Mouse (Mus musculus) layer of hippocampus, adult 18-20 months (tissue): ENCODE results near the gene Rnf135. TPM values are rescaled to one million over a fixed set of nuclear protein-coding genes. Genes with fewer than 3 reads are reported as not detected.
"Not testable (repeated sequence)": the region's sequence is repeated elsewhere in the genome, so short reads cannot be mapped to it uniquely, and the experiment has no call there.

Source experiments
- DNase-seq, 2 experiments: peaks; one replicate each; pipeline ENCODE4 v3.0.0; 2022; ENCODE audit warnings: low spot score in 2 of 2
- long read RNA-seq: library from polyadenylated mRNA; stranded (forward); transcript quantifications from one replicate; pipeline ENCODE4 v2.0.0, GENCODE M21; 2021
- total RNA-seq, 2 experiments: library from RNA; stranded (reverse); gene quantifications; 2 replicates each; pipeline ENCODE4 v1.2.3; 2021

Gene Rnf135
- total RNA-seq: 1 to 10 TPM; 3.9 to 4.7 TPM
- long read RNA-seq, partial matches to known transcripts: 0 of 5 reads
- long read RNA-seq, other reads (novel, unspliced or antisense): 3 of 5 reads

DNA sequence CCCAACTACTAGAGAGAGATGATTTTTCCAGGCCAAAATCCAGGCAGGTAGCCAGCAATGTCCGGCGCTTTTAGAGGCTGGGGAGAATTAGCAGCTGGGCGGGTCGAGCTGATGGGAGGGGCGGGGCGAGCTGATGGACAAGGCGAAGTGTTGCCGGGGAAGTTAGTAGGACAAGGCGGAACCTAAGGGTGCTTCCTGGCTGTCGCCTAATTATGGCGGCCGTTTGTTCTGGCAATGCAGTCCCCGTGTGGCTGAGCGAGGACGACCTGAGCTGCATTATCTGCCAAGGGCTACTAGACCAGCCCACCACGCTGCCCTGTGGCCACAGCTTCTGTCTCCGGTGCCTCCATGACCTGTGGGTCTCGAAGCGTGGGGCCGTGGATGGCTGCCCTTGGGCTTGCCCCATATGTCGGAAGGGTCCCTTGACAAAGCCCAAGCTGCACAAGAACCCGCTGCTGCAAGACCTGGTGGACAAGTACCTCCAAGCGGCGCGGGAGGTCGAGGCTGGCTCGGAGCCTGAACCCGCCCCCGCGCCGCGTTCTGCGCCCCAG lies at the start of gene Rnf135:
Gene Rnf135, plus strand, starts transcription at position 147 of the 551 bp plus-strand sequence.
- peak; percentile 70 to 79 for DNase-seq

DNA sequence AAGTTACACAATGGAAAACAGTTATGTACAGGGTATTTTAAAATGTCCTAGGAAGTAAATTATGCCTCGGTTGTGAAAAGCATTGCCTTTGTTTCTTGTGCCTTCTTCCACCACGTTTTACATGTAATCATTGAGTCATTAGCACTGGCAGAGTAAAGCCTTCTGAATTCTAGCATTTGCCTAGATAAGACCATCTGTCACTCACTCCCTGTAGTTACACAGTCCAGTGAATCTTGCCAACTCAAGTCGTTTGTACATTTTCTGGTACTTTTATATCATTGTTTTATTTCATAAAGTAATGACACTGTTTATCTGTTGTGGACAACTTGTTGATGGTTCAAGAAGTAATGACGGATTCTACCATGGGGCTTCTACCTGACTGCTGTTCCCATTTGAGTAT lies 48.9 kb upstream of the Rnf135 start:
- DNase-seq: peak in 1 of 2 experiments; percentile 32

DNA sequence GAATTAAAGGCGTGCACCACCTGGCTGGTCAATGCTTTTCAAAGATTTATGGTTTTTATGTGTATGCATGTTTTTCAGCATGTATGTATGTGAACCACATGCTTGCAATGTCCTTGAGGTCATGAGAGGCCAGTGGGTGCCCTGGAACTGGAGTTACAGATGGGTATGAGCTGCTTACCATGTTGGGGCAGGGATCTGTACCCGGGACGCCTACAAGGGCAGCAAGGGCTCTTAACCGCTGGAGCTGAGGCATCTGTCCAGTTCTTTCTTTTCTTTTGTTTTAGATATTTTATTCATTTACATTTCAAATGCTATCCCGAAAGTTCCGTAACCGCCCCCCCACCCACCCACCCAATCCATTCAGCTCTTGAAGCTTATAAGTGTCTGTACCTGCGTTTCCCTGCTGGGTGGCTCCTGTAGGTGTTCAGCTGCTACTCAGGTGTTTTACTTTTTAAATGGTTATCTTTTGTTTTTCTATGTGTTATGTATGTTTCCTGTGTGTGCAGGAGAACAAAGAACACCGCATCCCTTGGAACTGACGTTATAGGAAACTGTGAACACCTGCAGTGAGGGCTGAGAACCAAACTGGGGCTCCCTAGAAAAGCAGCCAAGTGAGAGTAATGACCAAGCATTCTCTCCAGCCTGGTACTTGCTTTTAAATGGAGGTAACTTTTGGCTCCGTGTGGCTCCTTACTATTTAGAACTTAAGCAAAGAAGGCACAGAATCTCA lies 47.5 kb upstream of the Rnf135 start:
- DNase-seq: no peak

DNA sequence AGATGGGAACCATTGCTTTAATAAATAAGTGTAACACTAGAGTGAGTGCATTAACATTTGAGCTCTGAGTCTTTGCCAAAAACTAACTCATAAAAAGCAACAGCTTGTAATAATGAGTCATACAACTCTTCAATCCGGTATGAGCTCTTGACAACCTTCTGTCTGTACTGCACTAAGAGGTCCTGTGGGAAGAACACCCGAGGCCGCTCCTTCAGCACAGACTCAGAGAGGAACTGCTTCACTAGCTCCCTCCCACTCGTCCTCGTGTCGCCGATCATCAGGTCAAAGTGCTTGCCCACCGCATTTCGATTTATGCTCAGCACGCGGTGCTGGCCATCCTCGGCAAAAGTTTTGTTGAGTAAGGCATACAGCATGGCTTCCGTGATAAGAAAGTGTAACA lies 46.9 kb upstream of the Rnf135 start:
- peak; percentile 41 to 74 for DNase-seq

DNA sequence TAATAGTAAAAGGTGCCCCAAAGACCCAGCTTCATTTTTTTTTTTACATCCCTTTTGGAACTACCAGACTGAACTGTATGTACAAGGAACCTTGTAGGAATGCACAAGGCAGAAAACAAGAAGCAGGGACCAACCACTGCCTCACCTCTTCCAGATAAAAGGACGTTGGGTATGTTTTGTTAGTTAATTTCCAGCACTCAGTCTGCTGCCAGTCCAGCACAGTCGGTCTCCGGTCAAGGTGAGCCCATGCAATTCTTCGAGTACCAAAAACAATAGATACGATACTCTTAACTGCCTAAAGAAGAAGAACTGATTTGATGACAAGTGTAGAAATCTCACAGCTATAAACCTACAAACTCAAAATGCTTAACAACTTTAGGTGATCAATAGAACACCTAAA lies 45.9 kb upstream of the Rnf135 start:
- DNase-seq: no peak

DNA sequence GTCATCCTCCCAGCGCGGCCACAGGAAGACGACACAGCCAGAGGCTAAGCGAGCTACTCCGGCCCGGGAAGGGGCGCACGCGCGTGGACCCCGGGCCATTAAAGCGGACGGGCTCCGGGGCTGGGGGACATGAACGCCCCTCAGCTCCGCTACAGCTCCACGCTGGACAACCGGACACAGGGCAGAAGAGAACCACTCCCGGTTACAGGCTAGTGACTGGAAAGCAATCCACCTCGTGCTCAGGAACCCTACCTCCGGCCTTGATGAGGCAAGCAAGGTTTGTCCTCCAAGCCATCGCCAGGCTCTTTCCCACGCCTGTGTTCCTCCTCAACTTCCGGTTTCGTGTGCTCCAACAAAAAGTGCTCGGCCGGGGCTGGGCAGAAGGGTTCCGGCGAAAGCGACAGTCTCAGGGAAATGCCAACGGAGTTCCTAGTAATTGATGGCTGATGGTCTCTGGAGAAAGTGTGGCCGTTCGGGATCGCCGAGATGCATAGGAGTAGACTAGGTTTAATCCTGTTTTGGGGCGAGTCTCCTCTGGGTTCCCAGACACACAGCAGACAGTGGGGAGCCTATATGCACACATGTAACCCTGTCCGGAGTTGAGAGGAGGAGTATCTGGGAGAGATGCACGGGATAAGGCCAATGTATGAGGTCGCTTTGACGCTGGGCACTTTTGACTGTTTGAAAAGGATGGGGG lies 41.7 kb upstream of the Rnf135 start, which contains the start of gene Tefm:
Gene Tefm, minus strand, starts transcription at position 351 of the 697 bp plus-strand sequence.
- DNase-seq: peak; percentile 76 to 89

DNA sequence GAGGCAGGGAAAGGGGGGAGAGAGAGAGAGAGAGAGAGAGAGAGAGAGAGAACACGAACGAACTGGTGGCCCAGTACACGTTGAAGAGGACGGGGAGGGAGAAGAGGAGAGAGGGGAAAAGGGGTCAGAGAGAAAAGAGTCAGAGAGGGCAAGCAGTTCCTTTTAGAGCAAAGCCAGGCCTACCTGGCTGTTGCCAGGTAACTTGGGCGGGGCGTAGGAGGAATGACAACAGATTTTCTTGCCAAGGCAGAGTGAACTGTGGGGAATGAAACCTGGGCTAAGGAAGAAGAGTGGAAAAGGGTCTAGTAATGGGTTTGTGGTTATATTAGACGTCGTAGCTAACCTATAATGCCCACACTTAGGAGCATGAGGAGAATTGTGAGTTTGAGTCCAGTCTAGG lies 40.8 kb upstream of the Rnf135 start:
- no peak for DNase-seq

DNA sequence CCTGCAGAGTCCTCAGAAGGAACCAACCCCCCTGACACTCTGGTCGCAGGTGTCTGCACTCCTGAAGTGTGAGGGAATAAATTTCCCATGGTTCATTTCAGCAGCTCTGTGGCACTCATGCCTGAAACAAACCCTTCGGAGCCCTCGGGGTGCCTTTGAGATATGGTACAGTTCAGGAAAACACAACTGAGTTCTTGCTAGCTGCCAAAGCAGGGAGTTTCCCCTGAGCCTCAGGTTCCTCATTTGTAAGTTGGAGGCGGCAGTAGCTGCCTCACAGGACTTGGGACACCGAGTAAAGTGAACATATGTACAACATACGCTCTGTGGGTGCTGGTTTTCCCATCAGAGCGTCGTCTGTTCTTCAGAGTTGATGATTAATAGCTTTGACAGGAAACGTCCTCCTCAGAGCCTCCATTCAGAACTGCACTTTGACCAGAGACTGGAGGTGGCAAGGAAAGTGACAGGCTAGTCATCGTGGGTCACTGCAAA lies 37.8 kb upstream of the Rnf135 start:
- peak in 1 of 2 experiments; percentile 44 for DNase-seq

DNA sequence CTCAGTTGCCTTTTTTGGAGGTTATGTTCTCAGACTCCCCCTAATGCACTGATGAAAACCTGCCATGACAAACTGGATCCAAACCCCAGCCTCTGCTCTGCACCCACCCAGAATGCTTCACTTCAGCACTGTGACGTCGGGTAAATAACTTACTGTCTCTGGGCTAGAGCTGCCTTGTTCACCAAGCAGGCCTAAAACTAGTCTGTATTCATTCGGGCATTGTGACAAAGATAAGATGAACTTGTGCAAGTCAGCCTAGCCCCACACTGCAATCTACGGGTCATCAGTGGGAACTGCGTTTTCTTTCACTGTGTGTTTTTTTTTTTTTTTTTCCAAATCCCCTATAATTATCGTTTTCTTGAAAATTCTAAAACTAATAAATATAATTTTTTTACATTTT lies 35.9 kb upstream of the Rnf135 start:
- DNase-seq: no peak

DNA sequence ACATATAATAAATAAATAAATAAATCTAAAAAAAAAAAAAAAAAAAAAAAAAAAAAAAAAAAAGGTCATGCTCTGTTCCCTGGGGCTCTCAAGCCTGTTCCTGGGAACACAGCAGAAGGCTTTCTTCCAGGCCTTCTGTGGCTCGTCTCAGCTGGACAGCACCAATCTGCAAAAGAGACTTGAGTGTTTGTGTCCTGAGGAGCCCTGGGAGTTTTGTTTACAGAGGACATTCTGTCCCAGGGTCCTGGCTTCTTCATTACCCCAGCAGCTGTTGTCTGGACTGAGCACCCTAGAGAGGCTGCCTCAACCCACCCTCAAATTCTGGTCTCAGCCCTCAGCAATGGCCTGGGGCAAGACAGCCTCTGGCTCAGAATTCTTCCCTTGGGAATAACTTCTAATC lies 35.3 kb upstream of the Rnf135 start:
- no peak for DNase-seq

DNA sequence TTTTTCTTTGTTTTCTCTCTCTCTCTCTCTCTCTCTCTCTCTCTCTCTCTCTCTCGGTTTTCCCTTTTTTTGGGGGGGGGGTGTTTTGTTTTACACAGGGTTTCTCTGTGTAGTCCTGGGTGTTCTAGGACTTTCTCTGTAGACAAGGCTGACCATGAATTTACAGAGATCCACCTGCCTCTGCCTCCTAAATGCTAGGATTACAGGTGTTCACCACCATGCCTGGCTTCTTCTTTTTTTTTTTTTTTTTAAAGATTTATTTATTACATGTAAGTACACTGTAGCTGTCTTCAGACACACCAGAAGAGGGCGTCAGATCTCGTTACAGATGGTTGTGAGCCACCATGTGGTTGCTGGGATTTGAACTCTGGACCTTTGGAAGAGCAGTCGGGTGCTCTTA lies 34.7 kb upstream of the Rnf135 start:
- DNase-seq: not testable (repeated sequence)

DNA sequence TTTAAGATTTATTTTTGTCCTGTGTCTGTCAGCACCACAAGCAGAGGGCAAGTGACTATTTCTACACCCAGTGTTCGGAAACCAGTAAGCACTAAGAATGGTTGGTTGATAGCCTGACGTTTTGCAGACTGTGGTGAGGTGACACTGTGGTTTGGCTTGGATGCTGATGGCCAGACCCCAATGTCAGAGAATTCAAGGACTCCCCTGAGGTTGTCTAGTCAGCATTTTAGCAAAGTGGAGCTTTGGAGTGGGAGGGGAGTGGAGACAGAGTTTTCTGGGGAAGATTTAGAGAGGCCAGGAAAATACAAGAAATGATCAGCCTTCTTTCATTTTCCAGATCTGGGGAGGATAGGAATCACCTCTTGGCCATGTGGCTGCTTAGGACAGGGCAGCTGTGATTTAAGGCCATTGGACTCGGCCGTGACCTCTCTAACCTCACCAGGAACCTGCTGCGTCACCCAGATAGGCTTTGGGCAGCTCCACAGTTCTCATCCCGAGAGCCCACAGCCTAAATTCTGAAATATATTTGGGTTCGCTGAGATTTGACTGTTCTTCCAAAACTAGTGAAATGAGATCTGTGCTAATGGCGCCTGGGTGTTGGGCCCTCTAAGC lies 34.1 kb upstream of the Rnf135 start:
- no peak for DNase-seq

DNA sequence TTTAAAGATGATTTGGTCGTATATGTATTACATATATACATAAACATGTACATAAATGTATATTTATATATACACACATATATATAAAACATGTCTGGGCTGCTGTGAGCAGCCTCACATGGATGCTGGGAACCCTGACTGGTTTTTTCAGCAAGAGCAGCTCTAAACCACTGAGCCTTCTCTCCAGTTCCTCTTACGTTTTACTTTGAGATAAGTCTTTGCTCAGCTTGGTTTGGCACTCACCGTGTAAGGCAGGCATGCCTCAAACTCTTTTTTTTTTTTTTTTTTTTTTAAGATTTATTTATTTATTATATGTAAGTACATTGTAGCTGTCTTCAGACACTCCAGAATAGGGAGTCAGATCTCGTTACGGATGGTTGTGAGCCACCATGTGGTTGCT lies 33.1 kb upstream of the Rnf135 start:
- no peak for DNase-seq

DNA sequence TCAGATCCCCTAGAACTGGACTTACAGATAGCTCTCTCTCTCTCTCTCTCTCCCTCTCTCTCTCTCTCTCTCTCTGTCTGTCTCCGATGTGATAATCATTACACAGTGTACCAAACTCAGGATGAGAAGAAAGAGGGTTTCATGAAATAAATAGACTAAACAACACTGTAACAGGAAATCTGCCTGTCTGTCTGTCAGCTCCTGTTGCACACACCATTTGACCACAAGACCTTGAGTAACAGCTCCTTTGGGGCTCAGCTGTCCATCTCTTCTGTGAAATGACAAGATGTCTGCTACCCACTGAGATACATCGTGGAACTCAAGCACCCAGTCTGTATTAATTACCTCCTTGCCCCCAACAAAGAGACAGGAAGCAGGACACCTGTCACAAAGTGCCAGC lies 32.1 kb upstream of the Rnf135 start:
- DNase-seq: no peak

DNA sequence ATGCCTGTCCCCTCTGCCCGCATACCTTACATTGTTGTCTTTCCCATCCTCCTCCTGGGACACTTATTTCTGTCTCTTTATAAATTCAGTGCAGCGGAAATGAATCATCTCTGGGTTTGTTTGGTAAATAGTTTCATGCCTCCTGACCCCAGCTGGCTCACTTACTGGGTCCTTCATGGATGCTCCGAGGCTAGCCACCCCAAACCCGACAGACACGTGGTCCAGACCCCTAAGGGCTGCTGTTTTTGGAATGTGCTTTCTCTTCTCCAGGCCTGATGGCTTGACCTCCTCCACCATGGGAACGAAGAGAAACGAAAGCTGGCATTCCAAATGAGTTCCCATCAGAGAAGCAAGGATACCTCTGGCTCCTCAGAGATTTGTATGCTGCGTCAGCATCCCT lies 31.3 kb upstream of the Rnf135 start:
- DNase-seq: no peak

DNA sequence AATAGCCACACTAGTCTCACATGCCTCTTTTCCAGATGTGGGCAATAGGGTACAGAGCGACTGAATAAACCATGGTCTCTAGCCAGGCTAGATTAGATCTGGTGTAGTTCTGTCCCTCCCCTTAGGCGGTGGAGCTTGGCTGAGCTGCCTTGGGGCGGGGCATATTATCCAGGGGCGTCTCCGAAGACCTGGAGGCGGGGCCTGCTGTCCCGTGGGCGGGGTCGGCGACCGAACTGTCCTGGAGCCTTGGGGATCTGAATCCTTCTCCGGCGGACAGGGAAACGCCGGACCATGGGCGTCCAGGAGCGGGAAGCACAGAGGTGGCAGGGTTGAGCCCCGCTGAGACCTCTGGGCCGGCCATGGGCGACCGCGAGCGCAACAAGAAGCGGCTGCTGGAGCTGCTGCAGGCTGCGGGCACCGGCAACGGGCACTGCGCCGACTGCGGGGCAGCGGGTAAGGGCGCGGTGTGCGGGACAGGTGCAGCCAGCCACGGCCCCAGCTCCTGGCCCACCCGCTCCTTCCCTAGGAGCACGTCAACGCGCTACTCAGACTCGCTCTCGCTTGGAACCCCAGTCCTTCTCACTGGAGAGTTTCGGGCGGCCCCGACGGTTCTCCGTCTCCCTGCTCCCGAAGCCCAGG lies 29.7 kb upstream of the Rnf135 start, which contains the start of gene Adap2:
Gene Adap2, plus strand, starts transcription at position 249 of the 639 bp plus-strand sequence.
- DNase-seq: peak; percentile 36 to 62

DNA sequence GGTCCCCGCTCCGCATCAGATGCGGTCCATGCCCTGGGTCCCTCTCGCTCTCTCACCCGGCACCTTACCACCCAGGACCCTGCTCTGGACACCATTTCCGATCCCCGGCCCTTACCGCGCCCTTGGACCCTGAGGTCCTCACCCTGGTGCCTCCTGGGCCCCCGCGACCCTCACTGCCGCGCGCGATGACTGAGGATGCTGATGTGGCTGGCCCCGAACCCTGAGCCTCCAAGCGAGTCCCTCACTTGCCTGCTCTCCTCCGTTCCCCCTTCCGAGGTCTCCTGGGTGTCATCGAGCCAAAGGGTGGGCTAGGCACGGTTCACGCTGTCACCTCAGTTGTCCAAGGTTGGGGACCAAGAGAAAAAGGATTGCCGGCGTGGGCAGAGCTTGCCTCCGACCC lies 29.1 kb upstream of the Rnf135 start:
- no peak for DNase-seq

DNA sequence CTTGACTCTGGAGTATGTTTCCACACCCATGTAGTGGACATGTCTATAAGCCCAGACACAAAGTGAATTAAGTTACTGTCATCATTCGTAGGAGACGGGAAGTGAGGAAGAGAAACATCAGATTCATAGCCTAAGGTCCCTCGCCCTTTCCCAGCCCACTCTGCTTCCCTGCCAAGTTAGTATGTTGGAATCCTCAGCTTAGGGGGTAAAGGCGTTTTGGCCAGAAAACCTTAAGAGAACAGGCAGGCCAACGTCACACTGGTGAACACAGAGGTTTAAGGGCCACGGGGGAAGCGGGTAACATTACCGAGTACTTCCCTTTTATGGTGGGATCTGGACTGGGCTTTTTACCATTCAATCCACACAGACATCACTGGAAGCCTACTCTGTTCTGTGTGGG lies 28.1 kb upstream of the Rnf135 start:
- DNase-seq: no peak

DNA sequence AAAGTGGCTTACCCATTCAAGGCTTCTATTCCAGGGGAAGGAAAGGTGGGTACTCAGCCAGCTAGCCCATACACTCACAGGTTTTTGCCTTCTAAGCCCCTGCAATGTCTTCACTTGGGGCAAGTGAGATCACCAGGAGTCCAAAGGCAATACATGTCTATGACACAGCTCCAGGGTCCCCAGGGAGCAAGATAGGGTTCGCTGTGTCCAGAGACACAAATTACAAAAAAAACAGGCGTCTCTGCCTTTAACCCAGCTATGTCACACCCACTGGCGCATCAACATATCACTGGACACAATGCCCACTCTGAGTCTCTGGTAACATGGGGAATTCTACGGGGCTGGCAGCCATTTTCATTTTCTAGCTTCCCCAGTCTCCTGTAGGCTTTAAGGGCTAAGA lies 27.7 kb upstream of the Rnf135 start:
- DNase-seq: no peak

DNA sequence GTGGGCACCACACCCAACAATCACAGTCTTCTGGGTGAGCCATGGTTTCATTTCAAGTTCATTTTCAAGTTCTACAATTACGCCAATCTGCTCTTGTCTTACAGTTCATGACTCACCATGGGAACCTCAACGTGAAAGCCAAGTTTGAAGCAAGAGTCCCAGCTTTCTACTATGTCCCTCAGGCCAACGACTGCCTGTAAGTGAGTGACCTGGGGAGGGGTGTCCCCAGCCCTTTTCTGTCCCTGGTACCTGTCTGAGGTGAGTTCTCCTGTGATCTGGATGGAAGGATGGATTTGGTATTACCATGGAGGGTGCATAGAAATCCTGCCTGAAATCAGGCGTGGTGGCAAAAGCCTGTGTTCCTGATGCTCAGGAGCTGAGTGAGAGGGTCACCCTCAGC lies 26.8 kb upstream of the Rnf135 start:
- no peak for DNase-seq

DNA sequence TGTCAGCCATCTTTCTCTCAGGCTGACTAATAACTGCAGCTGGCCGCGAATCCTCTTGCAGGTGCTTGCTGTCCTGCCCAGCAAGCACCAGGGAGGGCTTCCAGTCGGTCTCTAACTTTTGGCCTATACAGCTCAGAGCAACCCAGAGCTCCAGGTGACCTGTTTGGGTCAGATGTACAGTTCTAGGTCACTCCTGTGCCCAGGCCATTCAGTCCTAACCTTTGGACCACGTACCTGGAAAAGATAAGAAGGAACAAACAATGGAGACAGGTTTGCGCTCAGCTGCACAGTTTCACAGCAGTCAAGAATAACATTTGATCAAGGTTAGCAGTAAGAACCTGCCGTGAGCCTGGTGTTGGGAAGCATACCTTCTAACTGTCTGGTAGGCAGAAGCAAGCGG lies 24.6 kb upstream of the Rnf135 start:
- no peak for DNase-seq
